Mouse (Mus musculus) right cerebral cortex, postnatal 25 days (tissue): ENCODE measurements around the gene Hoxb4.

ENCODE experiments used
- DNase-seq: peaks from one replicate; pipeline ENCODE4 v3.0.0; 2022

Gene Hoxb4

DNA sequence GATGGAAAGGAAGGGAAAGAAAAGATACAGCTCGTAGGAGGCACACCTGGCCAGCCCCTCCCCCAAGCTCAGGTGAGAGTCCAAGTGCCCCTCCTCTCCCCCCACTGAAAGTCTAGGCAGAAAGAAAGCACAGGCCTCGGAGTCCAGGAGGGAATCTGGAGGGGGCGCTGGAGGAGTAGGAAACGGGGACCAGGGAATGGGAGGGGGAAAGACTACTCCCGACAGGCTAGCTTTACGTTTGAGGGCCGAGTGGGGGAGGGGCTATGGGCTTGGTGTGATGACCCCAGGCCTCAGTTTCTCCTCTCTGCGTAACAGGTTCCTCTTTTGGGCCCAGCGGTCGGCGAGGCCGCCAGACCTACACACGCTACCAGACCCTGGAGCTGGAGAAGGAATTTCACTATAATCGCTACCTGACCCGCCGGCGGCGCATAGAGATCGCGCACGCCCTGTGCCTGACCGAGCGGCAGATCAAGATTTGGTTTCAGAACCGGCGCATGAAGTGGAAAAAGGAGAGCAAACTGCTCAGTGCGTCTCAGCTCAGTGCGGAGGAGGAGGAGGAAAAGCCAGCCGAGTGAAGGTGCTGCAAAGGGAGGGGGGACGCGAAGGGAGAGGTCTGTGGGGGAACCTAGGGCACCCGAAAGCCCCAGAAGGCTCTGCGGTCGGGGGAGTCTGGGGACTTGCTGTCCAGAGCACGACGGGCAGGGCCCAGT, 17.6 kb upstream of the Hoxb4 start:
- DNase-seq: no peak

- no peak for DNase-seq
These were observed 17.0 kb upstream of the Hoxb4 start for GRCm38 (mm10) chr11:96301064-96301431.

DNA sequence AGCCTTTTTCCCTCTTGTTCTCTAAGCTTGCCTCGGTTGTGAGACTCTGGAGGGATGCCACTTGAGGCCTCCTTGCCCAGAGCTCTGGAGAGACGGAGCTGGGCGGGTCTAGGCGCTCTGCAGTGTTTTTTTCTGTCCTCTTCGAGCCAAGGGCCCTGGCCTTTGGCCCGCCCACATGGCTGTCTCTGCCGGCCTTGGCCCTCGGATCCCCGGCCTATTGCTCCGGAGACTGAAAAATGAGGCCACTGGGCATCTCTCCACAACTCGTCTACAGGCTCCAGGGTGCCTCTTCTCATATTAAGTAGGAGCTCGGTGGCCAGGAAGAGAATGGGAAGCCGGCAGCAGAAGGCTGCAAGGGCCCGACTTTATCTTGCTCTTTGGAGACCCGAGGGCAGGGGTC, 16.2 kb upstream of the Hoxb4 start:
- DNase-seq: no peak

DNA sequence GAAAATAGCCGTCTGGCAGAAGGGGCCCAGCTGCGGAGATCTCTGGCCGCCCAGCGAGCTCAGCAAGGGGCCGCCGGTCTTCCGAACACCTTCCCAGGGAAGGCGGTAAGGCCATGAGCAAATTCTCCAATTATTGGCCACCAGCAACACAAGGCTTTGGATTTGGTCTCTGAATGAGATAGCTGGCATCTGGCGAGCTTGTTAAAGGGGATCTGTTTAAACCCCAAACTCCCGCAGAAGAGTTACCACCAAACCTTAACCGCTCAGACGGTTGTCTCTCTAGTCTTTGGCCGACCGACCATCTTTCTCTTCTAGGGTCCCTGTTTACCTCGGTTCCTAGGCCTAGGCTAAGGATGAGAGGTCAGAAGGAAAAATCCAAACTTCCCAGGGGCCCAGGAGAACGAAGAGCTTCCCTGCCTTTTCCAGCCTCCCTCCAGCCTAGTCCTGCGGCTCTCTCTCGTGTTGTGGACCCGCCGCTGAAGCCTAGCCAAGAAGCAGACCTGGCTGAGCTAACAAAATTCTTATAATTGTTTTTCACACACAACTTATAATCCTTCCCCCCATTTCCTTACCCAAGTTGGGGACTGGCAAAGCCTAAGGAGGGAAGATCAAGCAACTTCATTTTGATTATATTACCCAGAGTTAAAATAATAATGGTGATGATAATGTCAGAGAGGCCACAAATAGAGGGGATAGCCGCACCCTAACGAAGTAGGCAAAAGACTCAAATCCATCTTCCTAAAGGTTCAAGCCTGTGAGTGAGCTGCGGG, 15.5 kb upstream of the Hoxb4 start:
- DNase-seq: no peak

DNA sequence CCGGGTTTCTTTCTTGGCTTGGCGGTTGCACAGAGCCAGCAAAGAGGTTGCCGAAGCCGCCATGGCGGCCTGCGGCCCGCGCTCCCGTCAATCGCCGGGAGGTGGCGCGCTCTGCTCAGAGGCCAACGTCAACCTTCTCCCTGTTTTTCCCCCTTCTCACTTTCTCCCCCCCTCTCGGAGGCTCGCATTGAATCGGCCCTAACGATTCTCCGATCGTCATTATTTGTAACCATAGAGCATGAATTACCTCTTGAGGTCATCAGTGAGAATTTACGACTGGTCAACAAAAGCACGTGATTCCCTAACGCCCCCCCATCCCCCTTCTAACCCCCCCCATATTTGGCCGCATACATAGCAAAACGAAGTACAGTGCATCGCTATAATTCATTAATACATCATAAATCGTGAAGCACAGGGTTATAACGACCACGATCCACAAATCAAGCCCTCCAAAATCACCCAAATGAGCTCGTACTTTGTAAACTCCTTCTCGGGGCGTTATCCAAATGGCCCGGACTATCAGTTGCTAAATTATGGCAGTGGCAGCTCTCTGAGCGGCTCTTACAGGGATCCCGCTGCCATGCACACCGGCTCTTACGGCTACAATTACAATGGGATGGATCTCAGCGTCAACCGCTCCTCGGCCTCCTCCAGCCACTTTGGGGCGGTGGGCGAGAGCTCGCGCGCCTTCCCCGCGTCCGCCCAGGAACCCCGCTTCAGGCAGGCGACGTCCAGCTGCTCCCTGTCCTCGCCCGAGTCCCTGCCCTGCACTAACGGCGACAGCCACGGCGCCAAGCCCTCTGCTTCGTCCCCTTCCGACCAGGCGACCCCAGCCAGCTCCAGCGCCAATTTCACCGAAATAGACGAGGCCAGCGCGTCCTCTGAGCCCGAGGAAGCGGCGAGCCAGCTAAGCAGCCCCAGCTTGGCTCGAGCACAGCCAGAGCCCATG, 14.6 kb upstream of the Hoxb4 start, which contains the start of gene Hoxb5:
TSS of gene Hoxb5 (plus strand) at position 186 of the 949 bp plus-strand sequence.
- no peak for DNase-seq

DNA sequence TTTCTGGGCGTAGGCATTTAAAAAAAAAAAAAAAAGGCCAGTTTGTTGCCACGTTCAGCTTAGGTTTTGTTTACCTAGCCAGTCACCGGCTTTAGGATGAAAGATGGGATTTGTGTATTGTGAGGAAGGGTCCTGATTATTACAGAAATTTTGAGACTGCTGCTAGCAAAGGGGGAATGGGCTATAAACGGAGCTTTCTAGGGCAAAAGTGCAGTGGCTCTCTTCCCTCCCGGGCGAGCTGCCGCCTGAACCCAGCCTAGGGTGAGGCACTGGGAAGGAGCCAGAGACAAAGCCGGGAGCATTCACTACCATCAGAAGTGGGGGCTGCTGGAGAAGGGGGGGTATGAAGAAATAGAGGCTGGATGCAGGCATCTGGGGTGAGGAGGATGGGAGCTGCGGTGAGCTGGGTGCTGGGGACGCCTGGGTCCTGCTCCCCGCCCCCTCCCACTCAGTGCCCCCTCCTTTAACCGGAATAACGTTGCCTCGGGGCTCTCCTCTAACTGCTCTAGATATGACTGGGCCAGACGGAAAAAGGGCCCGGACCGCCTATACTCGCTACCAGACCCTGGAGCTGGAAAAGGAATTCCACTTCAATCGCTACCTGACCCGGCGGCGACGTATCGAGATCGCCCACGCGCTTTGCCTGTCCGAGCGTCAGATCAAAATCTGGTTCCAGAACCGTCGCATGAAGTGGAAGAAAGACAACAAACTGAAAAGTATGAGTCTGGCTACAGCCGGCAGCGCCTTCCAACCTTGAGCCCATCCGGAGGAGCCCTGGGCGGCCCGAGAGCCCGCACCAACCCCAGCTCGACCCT, 13.5 kb upstream of the Hoxb4 start:
- DNase-seq: no peak

GRCm38 (mm10) chr11:96305505-96306182, 12.4 kb upstream of the Hoxb4 start:
- no peak for DNase-seq

GRCm38 (mm10) chr11:96306183-96306907, 11.7 kb upstream of the Hoxb4 start:
- no peak for DNase-seq

- DNase-seq: no peak
These were observed 11.2 kb upstream of the Hoxb4 start for GRCm38 (mm10) chr11:96306908-96307269.

GRCm38 (mm10) chr11:96308763-96309162, 9.3 kb upstream of the Hoxb4 start:
- DNase-seq: no peak

DNA sequence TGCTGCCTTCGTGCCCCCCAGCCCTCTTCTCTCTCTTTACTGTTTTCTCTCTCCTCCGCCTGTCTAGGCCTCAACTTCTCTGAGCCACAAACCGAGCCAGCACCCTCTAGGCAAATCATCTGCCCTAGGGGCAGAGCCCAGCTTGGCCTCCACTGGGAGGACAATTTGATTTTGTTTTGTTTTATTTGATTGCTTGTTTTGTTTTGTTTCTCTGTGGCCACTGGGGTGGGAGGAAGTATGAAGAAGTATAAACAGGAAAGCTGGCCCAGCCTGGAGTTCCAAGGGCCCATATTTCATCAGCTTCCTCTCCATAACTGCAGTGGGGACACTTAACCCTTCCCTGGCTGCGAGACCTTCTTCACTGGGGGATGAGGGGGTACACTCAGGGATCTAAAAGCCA, 8.8 kb upstream of the Hoxb4 start:
- DNase-seq: no peak

DNA sequence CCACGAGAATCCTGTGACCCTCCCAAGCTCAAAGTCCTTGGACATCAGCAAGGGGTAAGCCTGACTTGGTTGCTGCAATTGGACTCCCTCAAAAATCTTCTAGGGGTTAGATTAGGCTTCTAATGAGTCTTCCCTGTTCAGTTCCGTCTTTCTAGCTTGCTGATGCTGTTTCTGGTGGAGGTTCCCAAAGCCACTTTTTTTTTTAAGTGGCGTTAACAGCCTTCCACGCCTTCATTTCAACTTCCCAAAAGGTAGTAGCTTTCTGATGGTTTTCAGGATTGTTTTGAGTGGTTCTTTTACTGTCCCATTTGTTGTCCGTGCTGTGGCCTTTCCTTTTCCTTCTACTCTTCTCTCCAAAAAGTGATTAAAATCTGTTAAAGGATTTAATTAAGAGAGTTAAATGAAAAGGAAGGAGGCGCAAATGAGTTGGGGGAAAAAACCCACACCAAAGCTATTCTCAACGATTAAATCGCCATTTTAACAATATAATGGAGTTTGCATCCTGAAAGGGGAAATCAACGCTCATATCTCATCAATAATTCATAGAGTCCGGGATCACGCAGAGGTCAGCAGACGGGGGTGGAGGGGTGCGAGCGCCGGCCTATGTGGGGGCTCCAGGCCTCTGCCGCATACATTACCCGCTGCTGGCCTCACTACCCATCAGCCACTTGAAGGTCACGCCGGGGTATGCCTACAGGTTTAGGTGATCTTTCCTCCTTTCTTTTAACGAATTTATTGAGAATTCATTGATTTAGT, 7.7 kb upstream of the Hoxb4 start:
- no peak for DNase-seq

- DNase-seq: no peak
These were observed 7.0 kb upstream of the Hoxb4 start for GRCm38 (mm10) chr11:96311097-96311496.

- DNase-seq: no peak
These were observed 6.3 kb upstream of the Hoxb4 start for GRCm38 (mm10) chr11:96311520-96312417.

GRCm38 (mm10) chr11:96313134-96313533, 4.9 kb upstream of the Hoxb4 start:
- DNase-seq: no peak

- no peak for DNase-seq
These were observed 4.2 kb upstream of the Hoxb4 start for GRCm38 (mm10) chr11:96313806-96314428.

DNA sequence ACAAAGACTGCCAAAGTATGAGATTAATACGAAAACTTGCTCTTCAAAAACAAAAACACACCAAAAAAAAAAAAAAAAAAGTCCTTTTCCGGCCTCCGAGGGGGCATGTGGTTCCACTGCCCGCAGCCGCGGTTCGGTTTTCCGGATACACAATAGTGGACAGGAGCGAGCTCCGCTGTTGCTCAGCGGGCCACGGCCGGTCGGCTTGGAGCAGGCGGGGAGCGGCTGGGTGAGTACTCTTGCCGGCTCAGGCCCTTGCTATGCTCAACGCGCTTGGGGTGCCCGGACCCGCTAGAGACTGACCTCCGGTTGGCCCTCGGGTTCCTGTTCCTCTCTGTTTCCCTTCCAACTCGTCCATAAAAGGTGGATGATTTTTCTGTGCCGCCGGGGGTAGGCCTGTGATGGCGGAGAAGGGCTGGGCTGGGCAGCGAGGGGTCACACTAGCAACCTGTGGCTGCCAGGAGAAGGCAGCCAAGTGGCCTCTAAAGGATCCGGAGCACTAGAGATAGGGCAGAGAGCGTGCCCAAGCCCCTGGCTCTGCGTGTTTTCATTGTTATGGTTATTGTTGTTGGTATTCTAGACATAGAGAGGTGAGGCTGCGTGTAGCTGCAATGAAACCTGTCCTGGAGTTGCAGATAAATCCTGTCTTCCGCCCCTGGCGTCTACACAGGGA, 3.3 kb upstream of the Hoxb4 start:
- no peak for DNase-seq

DNA sequence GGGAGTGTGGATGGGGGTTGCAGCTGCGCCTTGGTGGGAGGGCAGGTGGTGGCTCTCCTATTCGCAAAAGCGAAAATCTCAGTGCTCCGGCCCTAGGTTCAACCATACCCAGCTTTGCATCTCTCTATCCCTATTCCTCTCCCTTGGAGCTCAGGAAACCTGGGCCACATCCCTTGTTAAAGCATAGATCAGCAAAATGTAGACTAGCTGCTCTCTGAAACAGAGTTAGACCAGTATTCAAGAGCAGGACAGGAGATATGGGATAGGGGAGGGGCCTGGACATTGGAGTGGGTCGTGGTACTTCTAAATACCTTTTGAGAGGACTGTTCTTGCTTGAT, 2.8 kb upstream of the Hoxb4 start:
- DNase-seq: no peak
